Mouse (Mus musculus): ENCODE measurements around the gene Npnt. TPM values are rescaled to one million over a fixed set of nuclear protein-coding genes. Genes with fewer than 3 reads are reported as not detected.

Gene Npnt
- polyA plus RNA-seq, 1 experiment from 2014 or later: 98.3 TPM

Other genes with a start within 250 kb of the Npnt start
- 20.4 and 21.8 TPM in 2 replicates for gene Ints12, start 141.5 kb upstream of the Npnt start, polyA plus RNA-seq (2015; fragmentation: Nextera tagmentation; extraction: Ambion mirVana)
- 7.4 and 8.2 TPM in 2 replicates for gene Gstcd, start 141.7 kb upstream of the Npnt start, polyA plus RNA-seq (2015; fragmentation: Nextera tagmentation; extraction: Ambion mirVana)